24 mouse cellular contexts compared by ENCODE assay signal in genomic region chr1:20736572-20736971, GRCm38 (mm10). TPM values are rescaled to one million over a fixed set of nuclear protein-coding genes. Genes with fewer than 3 reads are reported as not detected.
A peak's percentile ranks its signal among the peaks of the same experiment; 100 is the strongest.
DNase-seq lines count a peak whose midpoint lies in the region; TF ChIP-seq lines count a peak whose summit lies in the region.
"Had no signal": no experiment of that assay in that cellular context is flagged by ENCODE, and none has a peak within 500 bp of the region (broad histone marks: within the 10 kb centered on the region; RNA-seq: fewer than 3 reads in every experiment).

No protein-coding gene starts in this region.

- peaks cover 0 to 13% of the 10 kb centered on the region in 2 experiments; a peak in 2 of 4 replicates for H3K4me1 ChIP-seq in CH12.LX (ENCODE audit: control insufficient read depth in 1 of 2, insufficient read depth in 2 of 2)

- peak; percentile 66; the same call in 1 of the 2 replicates for TF ChIP-seq EP300 in CH12.LX (IDR thresholded peaks at IDR 0.05; ENCODE audit: low read length)

- no peaks in the 10 kb centered on the region for H3K79me2 ChIP-seq in CH12.LX (replicated peaks; ENCODE audit: control insufficient read depth, extremely low read depth, insufficient read depth, poor library complexity, severe bottlenecking)

- H3K9me3 ChIP-seq in CH12.LX (replicated peaks; ENCODE audit: low read length) = no peaks in the 10 kb centered on the region
- H3K9me3 ChIP-seq: G1E had no signal

- H3K27ac ChIP-seq in CH12.LX (ENCODE audit: insufficient read depth, low read depth) = no peak overlapping the region

- DNase-seq in CH12.LX (ENCODE audit: extremely low read depth) = peak; percentile 34
- no peak for DNase-seq in thymus, postnatal 4 days
- DNase-seq: adrenal gland, adult 2 months; adrenal gland, adult 8-10 months; adrenal gland, postnatal 10 days; adrenal gland, postnatal 14 days; adrenal gland, postnatal 25 days; adrenal gland, postnatal 36 days; B cell, adult 2 months; cerebellum, adult 11 months; cerebellum, adult 11-12 months; cerebellum, adult 18-20 months; cerebellum, adult 2 months; cerebellum, adult 8-10 months had no signal

- TF ChIP-seq RAD21 in CH12.LX (IDR thresholded peaks at IDR 0.05; ENCODE audit: low read depth, low read length) = no peak

- H3K27me3 ChIP-seq in CH12.LX (replicated peaks) = no peaks in the 10 kb centered on the region
- H3K27me3 ChIP-seq: Patski had no signal

- H3K9ac ChIP-seq in CH12.LX (ENCODE audit: insufficient read depth, low read depth) = no peak overlapping the region

- H3K36me3 ChIP-seq in CH12.LX (replicated peaks in 1 of 2; ENCODE audit: control insufficient read depth in 1 of 2, insufficient read depth in 1 of 2, low read length in 1 of 2) = no peaks in the 10 kb centered on the region
- H3K36me3 ChIP-seq: G1E had no signal

- TF ChIP-seq POLR2A in CH12.LX (IDR thresholded peaks at IDR 0.05; ENCODE audit: low read depth, low read length) = no peak

- in situ Hi-C loops in CH12.LX (cut with MboI; ENCODE audit: low pct_ligation_motif_present, low pct_unique_long_range_greater_than_20kb, low sequenced_read_pairs) = no loop called here

- no peak for TF ChIP-seq CTCF in CH12.LX (conservative IDR thresholded peaks at IDR 0.05 in 1 of 2, IDR thresholded peaks at IDR 0.05 in 1 of 2; ENCODE audit: low read depth in 2 of 2, low read length in 2 of 2)

- dilution Hi-C loops in CH12.LX (cut with MboI; ENCODE audit: extremely low pct_ligation_motif_present, extremely low pct_unique_long_range_greater_than_20kb, low sequenced_read_pairs) = no loop called here

- no peak overlapping the region for H3K4me2 ChIP-seq in CH12.LX (ENCODE audit: insufficient read depth, low read depth, poor library complexity, severe bottlenecking)

- no peak overlapping the region for H3K4me3 ChIP-seq in CH12.LX (replicated peaks in 1 of 3; ENCODE audit: low read depth in 2 of 3, low read length in 2 of 3, poor library complexity in 1 of 3)

TF ChIP-seq in CH12.LX, 34 proteins besides CTCF, POLR2A, EP300 and RAD21:
- TF ChIP-seq IRF4 (IDR thresholded peaks at IDR 0.05; ENCODE audit: low read depth, low read length) (peak; percentile 63), JUN (IDR thresholded peaks at IDR 0.05; ENCODE audit: insufficient read depth, low read depth, low read length) (peak; percentile 41; the same call in 1 of the 2 replicates), JUND (conservative IDR thresholded peaks at IDR 0.05; ENCODE audit: low read depth, low read length) (peak; percentile 55; the same call in 1 of the 2 replicates), CHD1 (IDR thresholded peaks at IDR 0.05; ENCODE audit: low read depth, low read length) (no peak), CHD2 (IDR thresholded peaks at IDR 0.05; ENCODE audit: low read length) (no peak), TBP (conservative IDR thresholded peaks at IDR 0.05; ENCODE audit: low read depth, low read length) (no peak), ETS1 (conservative IDR thresholded peaks at IDR 0.05; ENCODE audit: low read depth, low read length) (peak; percentile 49; the same call in 1 of the 2 replicates)

RNA-seq across cellular contexts. Expression of gene Il17a, which starts 5.9 kb away (rescaled TPM):
- total RNA-seq in CH12.LX (2012; rRNA removed) (0.13 TPM in 1 of 2 replicates, not detected in the other), CH12.LX (2014; rRNA removed) (0.39 TPM in 1 of 2 replicates, not detected in the other)
- polyA plus RNA-seq in CH12.LX (2012; ENCODE audit: insufficient read length, low read depth) = not detected in 2 replicates
- total RNA-seq: adrenal gland, adult 18-20 months; adrenal gland, adult 2 months; adrenal gland, adult 8-10 months; adrenal gland, postnatal 10 days; adrenal gland, postnatal 14 days; adrenal gland, postnatal 25 days; adrenal gland, postnatal 36 days; adrenal gland, postnatal 4 days; ES-E14; G1E; MEL had no signal
- polyA plus RNA-seq: activated CD4-positive, CD25-positive, alpha-beta regulatory T cell, adult 4 months; adrenal gland, adult 2 months; brain, embryonic 14.5 days; C2C12; CD4-positive, CD25-positive, alpha-beta regulatory T cell, adult 4 months; cerebellum, adult 2 months; G1E; Patski had no signal

RNA-seq across cellular contexts. Expression of gene Il17f, which starts 53.8 kb away (rescaled TPM):
- total RNA-seq in CH12.LX (2012; rRNA removed) = 0.25 TPM in 1 of 2 replicates, not detected in the other
- total RNA-seq in CH12.LX (2014; rRNA removed) = 0.74 and 1.3 TPM in 2 replicates
- polyA plus RNA-seq in CH12.LX (2012; ENCODE audit: insufficient read length, low read depth) = 0.44 and 0.63 TPM in 2 replicates
- total RNA-seq: adrenal gland, adult 18-20 months; adrenal gland, adult 2 months; adrenal gland, adult 8-10 months; adrenal gland, postnatal 10 days; adrenal gland, postnatal 14 days; adrenal gland, postnatal 25 days; adrenal gland, postnatal 36 days; MEL had no signal
- polyA plus RNA-seq: activated CD4-positive, CD25-positive, alpha-beta regulatory T cell, adult 4 months; adrenal gland, adult 2 months; C2C12; cerebellum, adult 2 months; G1E; Patski had no signal
